Mouse (Mus musculus): ENCODE measurements around the gene Ctu1.

Ctu1 gene

DNA sequence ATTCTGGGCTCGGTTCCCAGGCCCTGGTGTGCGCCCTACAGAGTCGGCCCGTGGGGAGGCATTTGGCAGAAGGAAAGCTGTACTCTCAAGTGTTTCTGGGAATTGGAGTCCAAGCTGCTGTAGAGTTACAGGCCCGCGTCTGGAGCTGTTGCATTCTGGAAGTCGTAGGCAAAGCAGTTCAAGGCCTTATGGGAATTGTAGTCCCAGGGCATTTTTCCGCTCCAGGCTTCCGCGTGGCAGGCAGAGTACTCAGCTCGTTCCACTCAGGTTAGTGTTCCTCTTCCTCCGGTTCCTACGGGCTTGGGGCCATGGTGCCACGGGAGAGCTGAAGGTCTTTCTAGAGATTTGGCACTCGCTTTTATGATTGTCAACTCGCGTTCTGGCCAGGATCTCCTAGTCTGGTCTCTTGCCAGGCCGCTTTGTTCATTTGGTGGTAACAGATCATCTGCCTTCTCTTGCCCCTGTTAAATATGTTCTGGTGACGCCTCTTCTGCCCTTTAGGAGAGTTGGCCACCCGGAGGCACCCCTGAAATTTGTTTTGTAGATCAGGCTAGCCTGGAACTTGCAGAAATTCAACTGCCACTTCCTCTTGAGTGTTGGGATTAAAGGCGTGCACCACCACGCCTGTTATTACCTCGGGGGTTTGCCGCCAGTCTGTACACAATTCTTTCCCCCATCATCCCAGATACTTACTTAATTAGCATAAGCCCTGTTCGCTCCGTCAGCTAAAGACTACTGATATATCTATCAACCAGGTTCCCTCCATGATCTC is at the start of gene Ctu1:
TSS of gene Ctu1 (plus strand) at position 208 of the 772 bp plus-strand sequence.
- peak; percentile 98 for DNase-seq

DNA sequence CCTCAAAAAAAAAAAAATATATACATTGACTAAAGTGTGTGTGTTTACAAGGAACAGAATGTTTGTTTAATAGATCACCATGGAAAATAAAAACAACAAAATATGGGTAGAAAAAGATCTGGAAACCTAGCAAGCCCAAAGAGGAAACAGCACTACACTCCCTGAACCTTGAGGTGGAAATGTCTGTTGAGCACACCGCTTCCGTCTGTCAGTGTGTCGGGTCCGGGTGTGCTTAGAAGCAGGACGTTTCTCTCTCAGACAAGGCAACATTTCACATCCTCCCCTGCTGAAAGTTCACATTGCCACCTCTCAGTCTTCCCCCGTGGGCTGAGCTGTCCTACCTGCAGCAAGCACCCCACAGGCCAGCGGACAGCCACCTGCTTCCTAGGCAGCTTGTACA is 48.9 kb upstream of the Ctu1 start:
- DNase-seq, result no peak

DNA sequence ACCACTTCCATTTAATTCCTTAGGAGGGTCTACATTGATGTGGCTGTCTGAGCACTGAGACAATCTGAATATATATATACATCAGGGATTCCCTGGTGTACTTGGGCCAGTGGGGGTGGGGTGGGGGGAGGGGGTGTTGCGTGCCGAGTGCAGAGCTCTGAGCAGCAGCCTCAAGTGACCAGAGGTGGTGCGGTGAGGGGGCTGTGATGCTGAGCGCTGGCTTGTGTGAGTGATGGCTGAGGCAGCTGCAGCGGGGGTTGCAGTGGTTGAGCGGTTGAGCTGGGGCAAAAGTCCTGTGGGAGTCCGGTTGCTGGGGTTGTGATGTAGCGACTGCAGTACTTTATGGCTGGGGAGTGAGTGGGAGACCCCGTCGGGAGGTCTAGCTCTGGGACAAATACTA is 48.0 kb upstream of the Ctu1 start:
- no peak for DNase-seq

DNA sequence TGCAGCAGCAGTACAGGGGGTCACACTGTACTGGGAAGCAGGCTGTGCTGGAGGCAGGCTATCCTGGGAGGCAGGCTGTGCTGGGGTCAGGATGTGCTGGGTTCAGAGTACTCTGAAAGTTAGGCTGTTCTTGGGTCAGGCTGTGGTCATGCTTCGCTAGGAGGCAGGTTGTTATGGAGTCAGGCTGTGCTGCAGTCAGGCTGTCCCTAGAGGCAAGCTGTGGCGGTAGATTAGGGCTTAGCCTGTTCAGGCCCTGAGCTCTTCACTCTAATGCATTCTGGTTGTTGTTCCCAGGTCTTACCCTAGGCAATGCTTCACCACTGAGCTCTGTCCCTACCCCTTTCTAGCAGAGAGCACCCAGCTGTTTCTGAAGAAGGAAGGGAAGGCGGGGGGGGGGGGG is 46.8 kb upstream of the Ctu1 start:
- DNase-seq, result no peak

DNA sequence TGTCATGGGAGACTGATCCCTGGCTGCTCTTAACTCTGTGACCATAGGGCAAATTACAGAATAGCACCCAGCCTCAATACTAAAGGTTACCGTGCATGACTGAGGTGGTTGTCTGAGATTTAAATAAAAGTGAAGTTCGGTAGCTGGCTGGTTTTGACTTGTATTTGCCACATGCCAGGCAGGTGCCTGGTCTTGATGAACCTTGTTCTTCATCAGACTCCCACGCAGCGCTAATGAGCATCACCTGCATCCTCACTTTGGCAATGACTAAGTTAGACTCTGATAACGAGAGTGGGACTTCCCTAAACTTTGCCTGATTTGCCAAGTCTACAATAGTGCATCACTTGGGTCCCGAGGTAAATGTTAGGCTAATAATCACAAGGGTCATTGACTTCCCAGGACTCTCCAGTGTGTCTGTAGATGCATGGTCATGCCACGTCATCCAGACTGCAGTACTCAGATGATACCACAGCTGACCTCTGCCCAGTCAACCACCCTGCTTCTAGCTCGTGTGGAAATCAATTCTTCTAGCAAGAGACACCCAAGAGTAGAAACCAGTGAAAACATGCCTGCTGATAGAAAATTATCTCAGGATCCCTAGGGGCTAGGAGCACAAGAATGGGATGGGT is 45.9 kb upstream of the Ctu1 start:
- DNase-seq, result no peak

DNA sequence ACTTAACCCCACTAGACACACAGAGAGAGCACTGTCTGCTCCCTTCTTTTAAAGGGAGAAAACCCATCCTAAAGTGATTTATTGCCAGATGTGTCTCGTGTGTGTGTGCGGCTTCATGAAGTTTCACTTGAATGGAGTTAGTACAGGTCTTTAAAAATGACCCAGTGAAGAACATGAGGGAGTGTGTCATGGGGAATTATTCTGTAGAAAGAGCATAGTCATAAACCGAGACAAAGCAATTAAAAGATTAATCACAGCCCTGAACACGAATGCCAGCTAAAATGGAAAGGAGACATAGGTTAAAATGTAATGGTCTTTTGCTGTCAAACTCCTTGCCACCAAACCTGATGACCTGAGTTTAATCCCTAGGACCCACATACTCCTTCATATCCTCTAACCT is 37.9 kb upstream of the Ctu1 start:
- DNase-seq, result no peak

DNA sequence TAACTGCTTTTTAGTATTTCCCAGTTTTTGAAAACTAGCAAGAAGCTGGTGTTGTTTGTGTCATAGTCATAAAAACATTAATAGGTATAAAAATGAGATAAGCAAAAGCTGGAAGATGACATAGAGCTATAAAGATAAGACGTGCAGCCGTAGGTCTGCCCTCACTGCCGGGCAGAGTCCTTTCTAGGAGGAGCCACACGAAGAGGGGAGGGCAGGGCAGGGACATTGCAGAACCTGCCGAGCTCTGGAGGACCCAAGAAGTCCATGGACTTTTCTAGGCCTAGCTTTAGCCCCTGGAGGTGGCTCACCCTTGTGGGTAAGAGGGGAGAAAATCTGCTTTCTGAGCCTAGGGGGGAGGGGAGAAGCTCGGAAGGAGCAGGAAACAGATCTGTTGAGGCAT is 37.3 kb upstream of the Ctu1 start, which contains the start of gene Ceacam18:
TSS of gene Ceacam18 (plus strand) at position 208 of the 400 bp plus-strand sequence.
- no peak for DNase-seq

DNA sequence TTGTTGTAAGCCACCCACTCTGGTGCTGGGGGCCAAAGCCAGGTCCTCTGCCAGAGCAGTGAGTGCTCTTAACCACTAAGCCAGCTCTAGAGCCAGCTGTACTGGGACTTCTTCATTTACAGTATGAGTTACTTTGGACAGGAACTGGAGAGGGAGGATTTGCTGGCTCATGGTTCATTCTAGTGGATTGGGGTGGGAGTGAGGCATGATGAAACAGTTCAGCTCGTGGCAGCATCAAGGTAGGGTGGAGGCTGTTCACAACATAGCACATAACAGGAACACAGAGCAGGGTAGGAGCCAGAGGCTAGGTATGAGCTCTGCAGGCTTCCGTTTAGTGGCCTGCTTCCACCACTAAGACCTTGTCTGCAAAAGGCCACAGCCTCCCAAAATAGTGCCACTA is 35.6 kb upstream of the Ctu1 start:
- DNase-seq, result peak; percentile 22

DNA sequence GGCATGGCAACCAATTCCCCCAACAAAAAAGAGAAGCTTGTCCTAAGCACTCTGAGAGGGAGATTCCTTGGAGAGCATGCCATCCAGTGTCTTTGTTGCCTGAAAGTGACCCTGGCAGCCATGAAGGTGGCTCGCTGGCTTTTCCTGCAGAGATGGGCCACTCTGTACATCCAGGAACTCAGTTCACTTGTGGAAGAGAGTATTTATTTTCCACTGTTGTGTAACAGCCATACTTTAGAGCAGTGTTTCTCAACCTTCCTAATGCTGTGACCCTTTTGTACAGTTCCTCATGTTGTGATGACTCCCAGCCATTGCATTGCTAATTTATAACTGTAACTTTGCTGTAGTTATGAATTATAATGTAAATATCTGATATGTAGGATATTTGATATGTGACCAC is 34.7 kb upstream of the Ctu1 start:
- peak; percentile 10 for DNase-seq

DNA sequence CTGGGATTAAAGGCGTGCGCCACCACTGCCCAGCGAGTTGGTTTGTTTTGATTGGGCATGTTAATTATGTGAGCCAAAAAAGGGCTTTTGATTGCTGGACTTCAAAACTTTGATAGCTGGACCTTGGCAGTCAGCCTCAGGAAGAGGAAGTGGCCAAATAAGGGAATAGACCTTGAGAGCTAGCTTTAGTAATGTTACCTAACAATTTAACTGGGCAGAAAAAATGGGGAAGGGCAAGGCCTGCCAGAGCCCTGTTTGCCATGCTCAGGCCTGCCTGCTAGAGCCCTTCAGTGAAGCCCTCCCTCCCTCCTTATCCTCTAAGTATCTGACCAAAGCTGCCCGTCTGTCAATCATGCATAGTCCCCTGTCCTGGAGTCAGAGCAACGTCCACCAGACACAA is 29.2 kb upstream of the Ctu1 start:
- DNase-seq, result peak; percentile 64

DNA sequence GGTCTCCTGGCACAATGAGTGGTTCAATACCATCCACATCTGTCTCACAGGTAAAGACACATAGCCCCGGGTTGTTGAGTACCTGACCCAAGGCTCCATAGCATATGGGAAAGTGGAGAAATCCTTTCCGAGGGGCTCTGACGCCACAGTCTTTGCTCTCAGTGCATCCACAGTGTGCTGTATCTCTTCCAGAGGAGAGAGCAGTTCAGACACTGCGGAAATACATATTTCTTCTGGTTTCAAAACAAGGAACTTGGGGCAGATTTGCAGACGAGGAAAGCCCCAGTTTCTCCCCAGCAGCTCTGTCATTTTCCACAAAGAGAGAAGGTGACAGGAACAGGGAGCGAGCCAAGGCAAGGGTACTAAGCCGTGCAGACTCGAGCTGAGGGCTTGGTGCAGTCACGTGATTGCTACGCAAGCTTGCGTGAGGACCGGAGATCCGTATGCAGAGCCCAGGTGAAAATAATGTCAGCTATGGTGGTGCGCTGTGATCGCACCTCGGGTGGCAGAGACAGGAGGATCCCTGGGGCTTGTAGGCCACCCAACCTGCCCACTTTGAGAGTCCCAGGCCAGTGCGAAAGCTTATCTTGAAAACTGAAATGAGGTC is 28.7 kb upstream of the Ctu1 start:
- peak; percentile 7 for DNase-seq

DNA sequence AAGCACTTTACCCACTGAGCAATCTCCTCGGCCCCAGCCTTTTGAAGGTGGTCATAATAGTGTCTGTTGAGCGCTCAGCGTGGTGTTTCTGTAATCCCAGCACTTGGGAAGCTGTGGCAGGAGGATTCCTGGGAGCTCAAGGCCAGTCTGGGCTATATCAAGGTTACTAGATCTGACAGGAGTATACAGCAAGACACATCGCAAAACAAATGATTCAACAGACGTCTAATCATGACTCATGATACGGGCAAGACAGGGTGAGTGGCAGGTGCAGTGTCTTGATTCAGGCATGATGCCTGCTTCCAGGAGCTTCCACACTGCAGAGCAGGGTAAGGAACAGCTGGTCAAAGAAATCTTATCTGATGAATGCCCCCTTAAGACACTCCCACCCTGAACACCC is 19.1 kb upstream of the Ctu1 start:
- no peak for DNase-seq

DNA sequence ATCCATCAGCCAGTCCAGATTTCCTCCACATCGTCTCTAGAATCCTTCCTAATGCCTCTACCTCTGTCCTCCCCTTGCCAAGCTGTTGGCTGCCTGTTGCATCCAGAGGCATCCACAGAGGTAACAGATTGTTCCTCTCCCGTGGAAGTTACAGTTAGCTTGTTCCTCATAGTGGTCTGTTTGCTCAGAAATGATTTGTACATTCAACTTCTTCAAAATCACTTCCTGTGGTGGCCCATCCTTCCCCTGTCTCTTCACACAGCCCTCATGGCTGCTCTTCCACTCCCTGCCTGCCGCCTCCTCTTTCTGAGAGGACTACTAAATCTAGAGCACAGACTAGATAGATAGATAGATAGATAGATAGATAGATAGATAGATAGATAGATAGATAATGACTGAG is 17.3 kb upstream of the Ctu1 start:
- peak; percentile 24 for DNase-seq

DNA sequence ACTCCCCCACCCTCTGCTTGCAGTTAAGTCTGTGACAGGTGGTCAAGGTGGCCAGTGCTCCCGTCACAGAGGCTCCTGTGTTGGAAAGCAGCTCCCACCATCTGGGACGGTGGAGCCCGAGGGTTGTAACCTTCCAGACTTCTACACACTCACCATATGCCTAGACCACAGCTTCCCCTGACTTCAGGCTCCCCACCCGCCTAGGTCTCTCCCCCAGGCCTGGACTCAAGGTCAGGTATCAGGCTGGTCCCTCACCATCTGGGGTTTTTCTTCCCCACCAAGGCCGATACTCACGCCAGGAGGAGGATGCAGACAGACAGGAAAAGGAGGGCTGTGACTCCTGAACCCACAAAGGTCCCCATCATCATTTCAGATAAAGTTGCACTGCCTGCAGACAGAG is 15.6 kb upstream of the Ctu1 start:
- no peak for DNase-seq

DNA sequence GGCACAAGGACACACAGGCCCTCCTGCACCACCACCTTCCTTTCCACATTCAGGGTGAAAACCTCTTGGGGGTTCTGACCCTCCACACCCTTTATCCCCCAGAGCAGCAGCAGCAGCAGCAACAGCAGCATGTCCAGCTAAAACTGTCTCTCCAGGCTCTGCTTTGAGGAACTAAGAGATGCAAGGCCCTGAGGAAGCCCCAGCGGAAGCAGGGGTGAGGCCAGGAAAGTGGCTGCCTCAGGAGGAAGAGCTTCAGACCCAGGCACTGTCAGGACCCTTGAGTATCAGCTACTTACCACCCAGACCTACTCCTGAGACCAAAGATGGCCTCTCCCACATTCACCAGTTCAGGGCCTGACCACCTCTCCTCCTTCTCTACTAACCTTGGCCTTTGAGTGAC is 11.8 kb upstream of the Ctu1 start, which contains the start of gene Siglece:
TSS of gene Siglece (minus strand) at position 160 of the 400 bp plus-strand sequence.
- DNase-seq, result peak; percentile 21

DNA sequence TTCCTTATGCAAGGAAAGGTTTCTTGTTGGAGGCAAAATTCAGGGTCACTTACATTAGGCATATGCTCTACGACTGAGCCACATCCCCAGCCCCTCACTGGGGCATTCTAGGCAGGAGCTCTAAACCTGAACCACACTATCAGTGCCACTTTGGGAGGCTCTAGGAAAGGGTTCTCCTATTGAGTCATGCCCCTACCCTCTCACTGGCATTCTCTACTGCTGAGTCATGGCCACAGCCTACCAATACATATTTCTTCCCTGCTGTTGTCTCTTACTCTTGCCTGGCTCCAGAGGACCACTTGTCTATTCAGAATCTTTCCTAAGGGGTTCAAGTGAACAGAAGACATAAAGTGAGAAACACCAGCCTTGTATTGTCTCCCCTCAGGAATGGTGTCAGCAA is 9.0 kb upstream of the Ctu1 start:
- peak; percentile 16 for DNase-seq

DNA sequence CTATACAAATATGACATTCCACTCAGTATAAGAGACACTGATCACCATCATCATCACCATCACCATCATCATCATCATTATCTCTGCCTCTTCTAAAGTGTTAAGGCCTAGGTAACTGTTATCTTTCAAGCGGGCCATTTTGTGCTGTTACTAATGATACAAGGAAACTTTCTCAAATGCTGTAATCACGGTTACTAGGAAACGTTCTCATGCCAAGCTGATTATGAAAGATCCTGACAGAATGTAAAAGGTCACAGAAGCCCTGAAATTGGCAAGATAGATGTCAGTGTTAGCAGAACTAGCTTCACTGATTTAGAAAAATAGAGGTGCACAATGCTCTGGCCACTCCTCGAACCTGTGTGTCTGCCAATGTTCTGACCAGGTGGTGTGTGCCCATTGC is 4.6 kb upstream of the Ctu1 start:
- peak; percentile 28 for DNase-seq

DNA sequence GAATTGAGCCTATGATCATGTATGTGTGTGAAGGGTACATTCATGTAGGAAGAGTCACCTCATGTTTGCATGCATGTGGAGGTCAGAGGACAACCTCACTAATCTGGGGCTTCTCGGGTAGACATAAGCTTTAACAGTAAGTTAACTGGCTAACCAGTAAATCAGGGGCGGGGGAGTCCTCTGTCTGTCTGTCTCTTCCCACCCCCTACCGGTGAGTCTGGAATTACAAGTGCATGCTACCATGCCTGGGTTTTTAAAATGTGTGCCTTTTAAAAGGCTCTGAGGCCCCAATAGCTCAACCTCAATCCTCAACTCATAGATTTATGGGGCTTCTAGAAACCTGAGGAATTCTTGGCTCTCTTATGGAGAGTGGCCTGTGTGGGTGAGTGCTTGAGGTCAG is 3.2 kb upstream of the Ctu1 start:
- DNase-seq, result peak; percentile 49

DNA sequence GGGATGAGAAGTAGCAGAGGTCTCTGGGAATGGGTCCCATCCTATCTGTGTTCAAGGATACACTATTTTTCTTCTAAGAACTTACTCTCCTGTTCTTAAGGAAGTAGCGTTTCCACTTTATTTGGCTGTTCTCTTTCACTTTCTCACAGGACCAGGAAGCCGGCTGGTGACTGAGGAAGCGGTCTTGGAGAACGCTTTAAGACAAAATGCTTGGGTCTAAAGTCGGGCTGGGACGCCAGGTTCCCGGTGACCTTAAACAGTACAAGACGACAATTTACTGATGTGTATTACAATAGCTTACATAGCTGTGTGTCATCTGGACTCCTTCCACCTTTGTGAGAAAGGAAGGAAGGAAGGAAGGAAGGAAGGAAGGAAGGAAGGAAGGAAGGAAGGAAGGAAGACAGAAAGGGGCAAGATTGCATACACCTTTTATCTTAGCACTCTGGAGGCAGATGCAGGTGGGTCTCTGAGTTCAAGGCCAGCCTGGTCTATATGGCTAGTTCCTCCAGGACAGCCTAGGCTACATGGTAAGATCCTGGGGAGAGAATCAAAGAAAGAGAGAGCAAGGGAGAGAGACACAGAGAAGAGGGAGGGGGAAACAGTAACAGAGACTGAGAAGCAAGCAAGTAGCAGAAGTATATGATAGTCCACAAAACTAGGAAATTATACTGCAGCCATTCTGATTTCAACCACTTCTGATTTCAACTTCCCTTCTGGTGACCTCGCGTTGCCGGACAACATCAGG is 580 bp upstream of the Ctu1 start:
- no peak for DNase-seq

DNA sequence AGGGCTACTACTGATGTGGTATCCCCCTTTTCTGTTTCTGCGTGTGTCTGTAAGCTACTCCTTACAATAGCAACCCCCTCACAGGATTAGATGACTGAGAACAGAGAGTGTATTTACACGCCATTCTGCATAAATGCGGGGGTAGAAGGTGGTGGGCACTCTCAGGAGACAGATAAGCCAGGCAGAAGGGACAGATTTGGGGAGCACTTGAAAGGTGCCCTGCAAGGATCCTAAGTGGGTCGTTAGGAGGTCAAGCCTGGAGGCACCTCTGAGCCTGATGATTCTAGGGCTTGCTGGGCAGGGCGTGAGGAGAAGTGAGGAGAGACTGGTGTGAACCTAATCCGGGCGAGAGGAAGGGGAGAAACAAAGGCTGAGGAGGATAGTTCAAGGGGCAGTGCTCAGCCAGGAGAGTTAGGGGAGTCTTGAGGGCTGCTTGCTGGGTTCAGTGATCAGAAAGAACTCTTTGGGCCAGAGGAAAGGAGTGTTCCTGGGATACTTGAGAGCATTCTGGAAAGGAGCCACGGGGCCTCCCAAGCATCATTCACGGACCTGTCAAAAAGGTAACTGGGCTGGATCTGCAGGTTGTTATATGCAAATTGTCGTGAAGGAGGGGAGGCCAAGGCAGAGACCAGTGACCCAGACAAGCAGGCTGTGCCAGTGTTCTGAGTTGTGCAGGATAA is 905 bp downstream of the Ctu1 start:
- DNase-seq, result peak; percentile 71

DNA sequence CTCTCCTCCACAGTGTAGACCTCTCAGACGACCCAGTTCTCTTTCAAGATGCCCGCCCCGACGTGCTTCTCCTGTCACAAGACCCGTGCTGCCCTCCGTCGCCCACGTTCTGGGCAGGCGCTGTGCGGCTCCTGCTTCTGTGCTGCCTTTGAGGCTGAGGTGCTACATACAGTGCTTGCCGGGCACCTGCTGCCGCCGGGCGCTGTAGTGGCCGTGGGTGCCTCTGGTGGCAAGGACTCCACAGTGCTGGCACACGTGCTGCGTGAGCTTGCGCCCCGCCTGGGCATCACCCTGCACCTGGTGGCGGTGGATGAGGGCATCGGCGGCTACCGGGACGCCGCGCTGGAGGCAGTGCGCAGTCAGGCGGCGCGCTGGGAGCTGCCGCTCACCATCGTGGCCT is 3.3 kb downstream of the Ctu1 start:
- no peak for DNase-seq

DNA sequence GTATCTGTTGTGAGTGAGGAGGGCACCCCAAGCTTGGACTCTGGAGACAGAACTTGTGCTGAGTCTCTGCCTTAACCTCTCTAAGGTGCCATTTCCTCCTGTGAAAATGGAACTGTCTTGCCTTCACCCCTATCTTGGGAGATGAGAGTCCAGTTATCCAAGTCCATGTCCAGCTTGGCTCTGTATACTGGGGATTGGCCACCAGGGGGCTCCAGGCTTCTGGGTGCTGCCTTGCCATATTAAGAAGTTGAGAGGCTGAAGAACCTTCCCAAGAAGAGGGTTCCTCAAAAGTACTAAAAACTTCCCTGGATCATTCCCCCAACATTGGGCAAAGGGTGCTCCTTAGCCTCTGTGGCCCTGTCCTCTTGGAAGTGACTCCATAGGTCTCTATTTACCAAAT is 6.7 kb downstream of the Ctu1 start:
- peak; percentile 78 for DNase-seq

DNA sequence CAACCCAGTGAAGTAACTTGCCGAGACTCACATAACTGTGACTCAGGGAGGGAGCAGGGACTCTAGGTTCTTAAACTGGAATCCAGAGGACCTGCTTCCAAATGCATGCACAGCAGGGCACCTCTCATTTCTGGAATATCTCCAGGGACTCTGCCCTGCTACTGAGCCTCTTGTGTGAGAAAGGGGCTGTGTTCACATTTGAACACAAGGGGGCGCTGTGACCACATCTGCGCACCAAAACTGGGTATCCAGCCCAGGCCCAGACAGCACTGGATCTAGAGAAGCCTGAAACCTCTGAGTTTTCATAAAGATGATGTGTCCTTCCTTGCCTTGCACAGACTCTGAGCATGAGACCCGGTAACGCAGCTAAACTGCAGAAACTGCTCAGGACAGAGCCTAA is 9.1 kb downstream of the Ctu1 start:
- DNase-seq, result peak; percentile 79

Data from lung, postnatal 36 days (tissue).